Mouse (Mus musculus): ENCODE measurements around the gene Ulk4. TPM values are rescaled to one million over a fixed set of nuclear protein-coding genes. Genes with fewer than 3 reads are reported as not detected.

Gene Ulk4
- polyA plus RNA-seq, 1 experiment from 2014 or later, result 109 TPM

DNA sequence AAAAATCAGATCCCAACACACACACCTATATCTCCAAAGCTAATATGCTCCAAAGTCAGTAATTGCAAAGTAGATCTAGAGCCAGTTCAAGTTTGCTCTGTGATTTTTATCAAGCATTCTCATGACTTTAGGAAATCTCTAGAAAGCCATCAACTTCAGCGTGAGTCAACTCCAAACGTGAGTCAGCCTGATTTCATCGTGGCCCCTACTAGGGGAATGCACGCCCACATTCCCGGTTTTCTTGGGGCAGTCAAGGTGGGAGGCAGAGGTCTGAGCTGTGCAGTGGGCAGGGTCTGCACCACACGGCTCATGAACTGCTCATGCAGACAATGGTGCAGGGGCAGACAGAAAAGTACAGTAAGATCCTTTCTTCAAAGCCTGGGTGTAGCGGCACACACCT lies 271.0 kb downstream of the Ulk4 start:
- no peaks in the 10 kb centered on the region for H3K36me3 ChIP-seq
- peaks cover 19% of the 10 kb centered on the region for H3K4me1 ChIP-seq (replicated peaks)
- H3K27me3 ChIP-seq, result no peaks in the 10 kb centered on the region
- no peak overlapping the region for H3K27ac ChIP-seq
- 84% methylated on average over 7 of the region's 7 CpGs for WGBS
- H3K4me2 ChIP-seq, result no peak overlapping the region
- ATAC-seq (ENCODE audit: low FRiP score), result no peak
- H3K9ac ChIP-seq, result no peak overlapping the region
- H3K4me3 ChIP-seq, result no peak overlapping the region
- H3K9me3 ChIP-seq, result no peaks in the 10 kb centered on the region

DNA sequence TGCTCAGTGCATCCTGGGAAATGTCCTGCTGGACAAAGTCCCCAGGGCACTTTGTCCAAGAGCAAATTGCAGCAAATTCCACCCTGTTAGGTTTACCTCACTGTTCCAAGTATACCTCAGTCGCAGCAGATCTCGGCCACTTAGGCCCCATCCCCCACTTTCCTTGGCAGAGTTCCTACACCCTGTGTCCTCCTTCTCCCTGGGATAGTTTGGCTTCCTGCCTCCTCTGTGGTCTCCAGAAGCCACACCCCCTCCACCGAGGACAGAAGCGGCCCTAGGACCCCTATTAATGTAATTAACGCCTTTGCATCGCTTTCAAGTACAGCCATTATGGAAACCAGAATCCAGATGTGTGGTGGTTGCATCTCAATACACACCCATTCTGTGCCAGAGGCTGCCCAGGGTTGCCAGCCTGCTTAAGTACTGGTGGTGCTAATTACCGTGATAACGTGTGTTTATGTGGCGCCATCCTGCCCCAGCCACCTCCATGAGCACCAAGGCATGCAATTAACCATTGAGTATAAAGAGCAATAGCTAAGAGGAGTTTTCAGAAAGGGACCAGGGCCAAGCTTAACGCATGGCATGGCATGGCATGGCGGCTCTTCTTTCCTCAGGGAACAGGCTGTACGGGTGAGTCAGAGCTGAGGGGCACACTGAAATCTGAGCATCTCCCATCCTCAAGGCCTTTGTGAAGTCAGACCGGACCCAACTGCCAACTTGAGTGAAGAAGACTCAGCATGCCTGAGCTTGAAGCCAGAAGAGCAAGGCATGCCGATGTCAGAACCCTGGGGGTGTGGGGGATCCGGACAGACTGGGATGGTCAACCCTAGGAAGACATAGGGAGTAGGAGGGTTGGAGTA lies 275.1 kb downstream of the Ulk4 start:
- WGBS, result 76% methylated on average over 15 of the region's 15 CpGs
- ATAC-seq (ENCODE audit: low FRiP score), result peak; percentile 27; the same call in 1 of the 2 replicates
- Histone ChIP-seq H3K27me3 (no peaks in the 10 kb centered on the region), H3K4me3 (no peak overlapping the region), H3K9me3 (no peaks in the 10 kb centered on the region), H3K4me1 (replicated peaks) (peaks cover 36% of the 10 kb centered on the region), H3K27ac (no peak overlapping the region; the same call in 1 of the 2 replicates), H3K4me2 (no peak overlapping the region), H3K9ac (no peak overlapping the region), H3K36me3 (no peaks in the 10 kb centered on the region)

DNA sequence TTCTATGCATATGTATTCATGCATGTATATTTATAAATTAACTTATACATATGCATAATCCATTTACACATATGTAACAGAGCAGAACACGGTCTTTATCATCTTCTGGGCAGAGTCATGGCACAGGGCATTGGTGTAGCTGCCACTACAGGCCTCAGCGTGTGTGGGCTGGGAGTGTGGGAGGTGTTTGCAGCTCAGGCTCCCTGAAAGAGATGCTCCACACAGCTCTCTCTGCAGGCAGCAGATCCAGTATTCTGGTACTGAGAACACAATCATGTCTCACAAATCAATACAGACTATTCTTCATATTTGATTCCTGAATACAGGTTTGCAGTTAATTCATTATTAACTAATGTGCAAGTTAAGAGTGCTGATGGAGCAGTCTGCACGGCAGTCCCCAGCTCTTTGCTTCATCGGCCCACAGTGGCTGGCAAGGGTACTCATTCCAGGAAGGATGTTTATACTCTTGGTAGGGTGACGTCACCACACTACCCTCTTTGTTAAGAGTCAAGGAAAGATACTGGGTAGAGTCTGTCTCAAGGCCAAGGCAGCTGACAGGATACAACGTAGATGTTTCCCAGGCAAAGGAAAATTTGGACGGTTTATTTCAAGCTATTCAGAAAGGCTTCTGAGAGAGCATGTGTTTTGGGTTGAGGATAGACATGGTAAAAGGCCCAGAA lies 276.2 kb downstream of the Ulk4 start:
- whole genome bisulfite sequencing, result 70% methylated on average over 7 of the region's 7 CpGs
- Histone ChIP-seq H3K4me3 (no peak overlapping the region), H3K27ac (no peak overlapping the region; the same call in 1 of the 2 replicates), H3K27me3 (no peaks in the 10 kb centered on the region), H3K4me2 (no peak overlapping the region), H3K36me3 (no peaks in the 10 kb centered on the region), H3K4me1 (replicated peaks) (peaks cover 36% of the 10 kb centered on the region), H3K9ac (no peak overlapping the region), H3K9me3 (no peaks in the 10 kb centered on the region)
- no peak for ATAC-seq (ENCODE audit: low FRiP score)

DNA sequence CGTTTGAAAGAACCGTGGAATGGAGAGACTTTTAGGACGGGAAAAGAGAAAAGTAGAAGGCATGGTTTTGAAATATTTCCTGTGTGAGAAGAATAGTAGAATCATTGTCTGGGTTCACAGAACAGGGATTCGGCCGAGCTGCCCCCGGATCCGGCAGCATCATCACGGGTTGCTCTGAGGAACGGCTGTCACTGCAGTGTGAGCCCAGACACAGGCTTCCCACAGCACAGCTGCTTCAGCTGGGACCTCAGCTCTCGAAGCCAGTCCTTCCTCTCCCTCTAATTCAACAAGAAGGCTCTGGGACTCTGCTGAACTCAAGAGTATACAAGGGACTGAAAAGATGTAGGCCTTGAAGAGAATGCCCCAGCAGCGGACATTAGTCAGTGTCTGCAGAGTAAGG lies 278.3 kb downstream of the Ulk4 start:
- ATAC-seq (ENCODE audit: low FRiP score), result no peak
- Histone ChIP-seq H3K4me2 (no peak overlapping the region), H3K9ac (no peak overlapping the region), H3K9me3 (no peaks in the 10 kb centered on the region), H3K4me1 (replicated peaks) (peaks cover 55% of the 10 kb centered on the region), H3K4me3 (no peak overlapping the region), H3K36me3 (no peaks in the 10 kb centered on the region), H3K27me3 (no peaks in the 10 kb centered on the region), H3K27ac (peak overlapping the region; percentile 10; the same call in 1 of the 2 replicates)
- 77% methylated on average over 11 of the region's 11 CpGs for WGBS

DNA sequence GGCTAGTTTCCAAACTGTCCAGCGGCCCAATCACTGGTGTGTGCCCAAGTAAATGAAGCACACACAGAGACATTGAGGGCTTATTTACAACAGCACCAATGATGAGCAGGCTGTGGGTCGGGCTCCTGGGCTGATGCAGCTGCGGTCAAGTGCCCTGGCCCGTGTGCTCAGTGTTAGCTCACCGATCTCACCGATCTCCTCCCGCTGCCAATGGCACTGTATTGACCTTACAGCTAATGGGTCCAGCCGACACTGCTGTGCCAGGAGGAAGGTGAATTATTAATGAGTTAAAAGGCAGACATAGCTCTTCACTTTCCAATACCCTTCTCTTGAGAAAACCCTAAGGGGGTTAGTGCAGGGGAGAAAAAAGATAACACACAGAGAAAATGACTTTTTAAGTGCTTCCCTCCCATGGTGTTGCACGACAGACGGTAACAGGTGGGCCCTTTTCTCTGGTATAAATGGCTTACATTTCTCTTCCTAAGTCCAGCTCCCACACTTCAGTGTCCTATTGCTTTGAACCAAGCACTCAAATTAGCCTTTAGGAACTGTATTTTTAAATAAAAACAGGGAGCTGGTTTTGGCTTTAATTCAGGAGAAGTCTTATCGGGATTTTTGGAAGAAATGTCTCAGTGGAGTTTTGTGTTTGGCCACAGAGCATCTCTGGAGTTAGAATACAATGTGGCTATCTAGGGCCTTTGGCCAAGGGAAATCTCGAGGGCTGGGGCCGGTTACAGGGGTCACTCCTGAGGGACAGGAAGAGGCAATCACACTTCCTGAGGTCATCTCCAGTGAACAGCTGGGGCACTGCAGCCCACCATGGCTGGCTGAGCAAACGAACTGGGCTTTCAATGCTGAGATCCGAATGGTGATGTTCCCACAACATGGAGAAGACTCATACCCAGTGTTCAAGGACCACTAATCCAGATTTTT lies 282.5 kb downstream of the Ulk4 start:
- no peak for ATAC-seq (ENCODE audit: low FRiP score)
- Histone ChIP-seq H3K36me3 (no peaks in the 10 kb centered on the region), H3K4me3 (no peak overlapping the region), H3K4me1 (replicated peaks) (peaks cover 58% of the 10 kb centered on the region), H3K27ac (peak overlapping the region; percentile 72), H3K27me3 (no peaks in the 10 kb centered on the region), H3K4me2 (no peak overlapping the region), H3K9me3 (no peaks in the 10 kb centered on the region), H3K9ac (no peak overlapping the region)
- 68% methylated on average over 15 of the region's 15 CpGs for WGBS

DNA sequence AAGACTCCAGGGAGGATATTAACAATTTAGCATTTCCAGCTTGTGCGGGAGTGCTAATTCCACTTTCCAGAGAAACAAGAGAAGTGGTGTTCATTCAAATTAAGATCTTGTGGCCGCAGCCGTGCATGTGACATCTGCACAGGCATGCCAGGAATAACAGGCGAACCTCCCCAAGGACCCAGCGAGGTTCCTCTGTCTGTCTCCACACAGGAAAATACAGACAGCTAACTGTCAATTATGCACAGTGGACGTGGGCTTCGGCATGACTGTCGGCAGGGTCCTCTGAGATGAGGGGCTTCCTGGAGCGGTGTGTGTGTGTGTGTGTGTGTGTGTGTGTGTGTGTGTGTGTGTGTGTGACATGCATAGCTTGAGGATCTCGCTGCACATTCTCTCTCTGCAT lies 284.0 kb downstream of the Ulk4 start:
- 0 out of 2 replicates have a peak overlapping the region, but pooled peaks have one; percentile 8 for H3K9ac ChIP-seq
- no peak overlapping the region for H3K4me3 ChIP-seq
- H3K27ac ChIP-seq, result peak overlapping the region; percentile 72; the same call in 1 of the 2 replicates
- H3K36me3 ChIP-seq, result no peaks in the 10 kb centered on the region
- 0 out of 2 replicates have a peak overlapping the region, but pooled peaks have one; percentile 4 for H3K4me2 ChIP-seq
- WGBS, result 41% methylated on average over 10 of the region's 10 CpGs
- peaks cover 56% of the 10 kb centered on the region for H3K4me1 ChIP-seq (replicated peaks)
- no peaks in the 10 kb centered on the region for H3K27me3 ChIP-seq
- peak; percentile 54; the same call in 1 of the 2 replicates for ATAC-seq (ENCODE audit: low FRiP score)
- no peaks in the 10 kb centered on the region for H3K9me3 ChIP-seq

DNA sequence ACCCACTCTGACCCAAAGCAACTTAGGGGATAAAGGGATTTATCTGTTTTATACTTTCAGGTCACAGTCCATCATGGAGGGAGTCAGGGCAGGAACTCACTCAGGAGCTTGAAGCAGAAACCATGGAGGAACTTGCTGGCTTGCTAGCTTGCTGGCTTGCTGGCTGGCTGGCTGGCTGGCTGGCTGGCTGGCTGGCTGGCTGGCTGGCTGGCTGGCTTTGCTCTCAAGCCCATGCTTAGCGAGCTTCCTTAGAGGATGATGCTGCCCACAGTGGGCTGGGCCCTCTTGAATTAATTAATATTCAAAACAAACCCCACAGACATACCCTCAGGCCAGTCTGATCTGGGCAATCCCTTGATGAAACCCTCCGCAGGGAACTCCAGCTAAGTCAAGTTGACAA lies 285.2 kb downstream of the Ulk4 start:
- 75% methylated on average over 2 of the region's 2 CpGs for WGBS
- H3K27me3 ChIP-seq, result no peaks in the 10 kb centered on the region
- no peak overlapping the region for H3K27ac ChIP-seq
- no peak overlapping the region for H3K9ac ChIP-seq
- H3K4me1 ChIP-seq (replicated peaks), result peaks cover 63% of the 10 kb centered on the region
- no peaks in the 10 kb centered on the region for H3K9me3 ChIP-seq
- H3K4me2 ChIP-seq, result no peak overlapping the region
- no peaks in the 10 kb centered on the region for H3K36me3 ChIP-seq
- H3K4me3 ChIP-seq, result no peak overlapping the region
- no peak for ATAC-seq (ENCODE audit: low FRiP score)

DNA sequence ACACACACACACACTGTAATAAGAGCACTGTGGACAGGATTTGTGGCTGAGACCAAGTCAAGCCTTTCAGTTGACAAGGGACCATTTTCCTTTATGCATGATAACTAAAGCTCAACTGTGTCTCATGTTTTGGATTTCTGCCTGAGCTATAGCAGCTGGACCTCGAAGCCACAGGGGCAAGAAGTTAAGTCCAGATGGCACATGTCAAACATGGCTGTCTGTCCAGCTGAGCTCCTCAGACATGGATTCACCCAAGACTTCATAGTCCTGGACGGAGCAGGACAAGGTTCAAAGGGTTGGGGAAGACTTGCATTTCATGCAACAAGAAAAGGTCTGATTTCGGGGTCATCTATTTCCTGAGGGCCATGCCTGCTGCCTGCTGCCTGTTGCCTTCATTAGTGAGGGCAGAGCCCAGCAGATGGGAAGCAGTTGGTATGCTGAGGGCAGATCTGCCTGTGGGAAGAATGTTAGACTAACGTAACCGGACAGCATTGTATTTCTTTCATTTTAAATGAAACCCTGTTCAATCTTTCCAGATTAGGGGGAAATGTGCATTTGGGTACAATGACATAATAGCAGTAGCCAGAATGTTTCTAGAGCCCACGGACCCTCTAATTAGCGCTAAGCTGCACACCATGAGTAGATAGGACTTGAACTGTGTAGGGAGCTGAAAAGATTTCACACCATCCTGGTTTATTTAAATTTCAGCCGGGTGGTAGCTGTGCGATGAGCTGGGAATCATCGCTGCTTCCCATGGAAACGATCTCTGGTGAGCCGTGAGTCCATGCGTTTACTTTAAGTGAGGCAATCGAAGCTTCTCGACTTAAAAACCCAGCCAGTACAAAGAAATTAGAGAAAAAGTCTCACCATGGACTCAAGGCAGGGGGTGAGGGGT lies 286.9 kb downstream of the Ulk4 start:
- ATAC-seq (ENCODE audit: low FRiP score), result no peak
- Histone ChIP-seq H3K9ac (no peak overlapping the region), H3K4me2 (no peak overlapping the region)

DNA sequence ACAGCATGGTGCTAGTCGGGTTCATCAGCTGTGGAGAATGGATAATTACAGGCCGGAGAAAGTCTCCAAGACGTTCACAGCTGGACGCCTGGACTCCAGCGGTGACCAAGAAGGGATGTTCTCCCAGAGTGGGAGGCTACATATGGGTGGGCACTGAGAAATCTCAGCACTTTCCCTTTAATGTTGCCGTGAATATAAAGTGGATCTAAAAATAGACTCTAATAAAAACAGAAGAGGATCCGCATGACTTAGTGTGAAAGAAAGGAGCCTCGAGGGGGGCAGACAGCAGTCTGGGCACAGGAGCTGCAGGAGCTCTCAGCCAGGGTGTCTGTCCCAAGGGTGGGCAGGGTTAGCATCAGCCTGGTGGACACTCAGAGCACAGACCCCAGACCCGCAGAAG lies 288.9 kb downstream of the Ulk4 start:
- H3K4me2 ChIP-seq, result no peak overlapping the region
- 39% methylated on average over 9 of the region's 9 CpGs for WGBS
- peaks cover 40% of the 10 kb centered on the region for H3K4me1 ChIP-seq (replicated peaks)
- 0 out of 2 replicates have a peak, but pooled peaks have one; percentile 30 for ATAC-seq (ENCODE audit: low FRiP score)
- H3K9me3 ChIP-seq, result no peaks in the 10 kb centered on the region
- H3K27me3 ChIP-seq, result no peaks in the 10 kb centered on the region
- H3K4me3 ChIP-seq, result no peak overlapping the region
- no peak overlapping the region for H3K9ac ChIP-seq
- H3K27ac ChIP-seq, result peak overlapping the region; percentile 56; the same call in 1 of the 2 replicates
- H3K36me3 ChIP-seq, result peaks cover 3% of the 10 kb centered on the region; the same call in 1 of the 2 replicates

More for the DNA sequence above, 286.9 kb downstream of the Ulk4 start:
- Histone ChIP-seq H3K27me3 (no peaks in the 10 kb centered on the region), H3K4me1 (replicated peaks) (peaks cover 60% of the 10 kb centered on the region), H3K36me3 (peaks cover 3% of the 10 kb centered on the region; the same call in 1 of the 2 replicates), H3K4me3 (no peak overlapping the region), H3K9me3 (no peaks in the 10 kb centered on the region), H3K27ac (no peak overlapping the region)
- 47% methylated on average over 15 of the region's 15 CpGs for WGBS

DNA sequence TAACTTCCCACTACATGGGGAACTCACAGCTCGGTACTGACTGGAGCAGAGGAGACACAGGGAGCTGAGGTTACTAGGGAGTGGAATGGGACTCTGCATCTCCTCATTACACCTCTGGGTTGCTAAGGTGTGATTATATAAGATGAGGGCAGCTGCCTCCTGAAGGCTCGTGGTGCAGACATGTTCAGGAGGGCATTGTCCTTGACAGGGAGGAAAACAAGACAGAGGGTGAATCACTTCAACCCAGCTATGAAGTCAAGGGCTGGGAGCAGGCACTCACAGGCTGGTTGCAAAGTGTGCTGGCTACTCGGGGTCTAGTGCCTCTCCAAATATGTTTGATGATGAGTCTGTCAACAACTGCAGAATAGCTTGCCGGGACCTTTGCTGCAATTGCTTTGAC lies 290.0 kb downstream of the Ulk4 start:
- Histone ChIP-seq H3K4me3 (no peak overlapping the region), H3K9me3 (no peaks in the 10 kb centered on the region), H3K9ac (no peak overlapping the region), H3K27ac (no peak overlapping the region), H3K27me3 (no peaks in the 10 kb centered on the region), H3K4me2 (no peak overlapping the region), H3K36me3 (peaks cover 3% of the 10 kb centered on the region; the same call in 1 of the 2 replicates), H3K4me1 (replicated peaks) (peaks cover 35% of the 10 kb centered on the region)
- WGBS, result 84% methylated on average over 4 of the region's 4 CpGs
- no peak for ATAC-seq (ENCODE audit: low FRiP score)

DNA sequence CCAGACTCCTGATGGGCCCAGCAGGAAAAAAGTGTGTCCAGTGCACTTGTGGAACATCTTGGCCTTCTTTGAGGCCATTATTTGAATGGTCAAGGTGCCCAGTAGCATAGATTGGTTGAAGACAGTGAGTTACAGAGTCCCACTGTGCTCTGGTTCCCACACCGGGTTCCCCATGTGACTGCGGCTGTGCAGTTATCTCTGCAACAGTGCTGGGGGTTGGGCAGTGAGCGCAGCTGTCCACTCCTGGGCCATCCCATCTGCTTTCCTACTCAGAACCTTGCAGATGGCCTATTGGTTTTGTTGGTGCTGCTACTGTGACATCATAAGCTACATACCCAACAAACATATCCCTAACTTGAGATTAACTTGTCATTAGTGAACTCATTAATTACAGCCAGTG lies 290.7 kb downstream of the Ulk4 start:
- H3K4me1 ChIP-seq (replicated peaks), result peaks cover 42% of the 10 kb centered on the region
- H3K27ac ChIP-seq, result no peak overlapping the region
- H3K9ac ChIP-seq, result no peak overlapping the region
- H3K36me3 ChIP-seq, result peaks cover 3% of the 10 kb centered on the region; the same call in 1 of the 2 replicates
- WGBS, result 91% methylated on average over 3 of the region's 3 CpGs
- no peaks in the 10 kb centered on the region for H3K9me3 ChIP-seq
- no peaks in the 10 kb centered on the region for H3K27me3 ChIP-seq
- no peak for ATAC-seq (ENCODE audit: low FRiP score)
- no peak overlapping the region for H3K4me2 ChIP-seq
- no peak overlapping the region for H3K4me3 ChIP-seq

Measured in hindbrain, embryonic 13.5 days (tissue).